Mouse (Mus musculus): Measurements from ENCODE around the gene Mgl2.
A peak's percentile ranks its signal among the peaks of the same experiment; 100 is the strongest.

The Mgl2 gene

DNA sequence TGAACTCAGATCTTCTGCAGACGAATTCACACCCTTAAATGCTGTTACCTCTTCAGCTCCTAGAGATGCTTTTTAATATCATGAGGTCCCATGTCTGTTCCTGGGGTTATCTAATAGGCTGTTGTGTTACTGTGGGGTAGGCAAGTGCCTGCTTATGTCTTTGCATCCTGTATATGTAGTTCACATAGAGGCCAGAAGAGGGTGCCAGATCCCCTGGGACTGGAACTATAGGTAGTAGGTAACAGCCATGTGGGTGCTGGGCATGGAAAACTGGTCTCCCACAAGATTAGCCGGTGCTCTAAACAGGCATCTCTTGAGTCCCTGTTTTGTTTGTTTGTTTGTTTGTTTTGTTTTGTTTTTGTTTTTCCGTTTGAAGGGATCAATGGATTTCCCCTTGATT lies 41.7 kb downstream of the Mgl2 start:
- DNase-seq, result no peak

DNA sequence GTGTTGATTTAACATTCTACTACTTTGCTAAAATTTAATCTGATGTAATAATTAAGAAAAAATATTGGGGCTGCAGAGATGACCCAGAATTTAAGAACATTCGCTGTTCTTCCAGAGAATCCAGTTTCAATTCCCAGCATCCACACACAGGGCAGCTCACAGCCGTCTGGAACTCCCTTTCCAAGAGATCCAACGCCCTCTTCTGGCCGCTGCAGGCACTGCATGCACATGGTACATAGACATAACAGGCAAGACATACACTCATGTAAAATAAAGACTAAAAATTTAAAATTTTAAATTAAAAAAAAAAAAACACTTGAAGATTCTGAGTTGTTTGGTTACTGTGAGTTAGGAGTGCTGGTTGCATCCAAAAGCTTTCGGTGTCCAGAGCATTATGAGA lies 42.2 kb downstream of the Mgl2 start:
- DNase-seq, result no peak

- no peak for DNase-seq
Measured at GRCm38 (mm10) chr11:70174491-70174890, 44.4 kb downstream of the Mgl2 start.

GRCm38 (mm10) chr11:70177647-70178046 lies 47.5 kb downstream of the Mgl2 start:
- no peak for DNase-seq

- peak; percentile 43 for DNase-seq
Measured at GRCm38 (mm10) chr11:70178311-70178710, 48.2 kb downstream of the Mgl2 start.

- DNase-seq, result no peak
Measured at GRCm38 (mm10) chr11:70178756-70179155, 48.6 kb downstream of the Mgl2 start.

GRCm38 (mm10) chr11:70179401-70179800 lies 49.3 kb downstream of the Mgl2 start:
- DNase-seq, result no peak

GRCm38 (mm10) chr11:70180496-70180895 lies 50.4 kb downstream of the Mgl2 start:
- no peak for DNase-seq

DNA sequence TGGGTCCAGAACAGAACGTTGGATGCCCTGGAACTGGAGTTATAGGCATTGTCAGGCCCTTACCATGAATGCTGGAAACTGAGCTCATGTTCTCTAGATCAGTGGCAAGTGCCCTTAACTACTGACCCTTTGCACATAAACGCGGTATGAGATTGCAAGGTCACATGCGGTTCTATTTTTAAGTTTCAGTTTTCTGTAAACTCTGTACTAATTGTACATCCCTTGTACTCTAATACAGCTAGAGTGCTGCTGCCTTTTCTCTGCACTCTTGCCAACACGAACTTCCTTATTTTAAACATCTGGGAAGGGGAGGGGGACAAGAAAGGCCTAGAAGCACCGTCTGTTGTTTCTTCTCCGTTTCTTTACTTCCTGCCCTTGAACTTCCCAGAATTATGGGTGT lies 55.0 kb downstream of the Mgl2 start:
- DNase-seq, result no peak

All from cerebellum, adult 11-12 months (tissue).